Mouse (Mus musculus): ENCODE results near the gene AW011738.

Gene AW011738

GRCm38 (mm10) chr4:156249567-156249966 lies 46.5 kb downstream of the AW011738 start:
- DNase-seq (ENCODE audit: low spot score), result no peak

- no peak for DNase-seq (ENCODE audit: low spot score)
Measured at GRCm38 (mm10) chr4:156251081-156251480, 48.0 kb downstream of the AW011738 start.

- DNase-seq (ENCODE audit: low spot score), result no peak
Measured at GRCm38 (mm10) chr4:156252140-156252539, 49.0 kb downstream of the AW011738 start.

- DNase-seq (ENCODE audit: low spot score), result no peak
Measured at GRCm38 (mm10) chr4:156252619-156253018, 49.5 kb downstream of the AW011738 start.

- DNase-seq (ENCODE audit: low spot score), result no peak
Measured at GRCm38 (mm10) chr4:156253043-156253442, 49.9 kb downstream of the AW011738 start.

GRCm38 (mm10) chr4:156254361-156255077 lies 51.4 kb downstream of the AW011738 start:
- no peak for DNase-seq (ENCODE audit: low spot score)

All from urinary bladder, postnatal 14 days (tissue).